Mouse (Mus musculus) forebrain, embryonic 10.5 days (tissue): ENCODE measurements around the gene Pmpcb. TPM values are rescaled to one million over a fixed set of nuclear protein-coding genes. Genes with fewer than 3 reads are reported as not detected.

ENCODE experiments used
- DNase-seq: peaks from one replicate; pipeline ENCODE4 v3.0.0-alpha.2; 2017; ENCODE audit warnings: low spot score; ENCODE audit errors: extremely low spot score
- H3K27ac ChIP-seq: fragments of 300-500 bp; sonication (generic); 2 replicates; pipeline ENCODE4 v1.5.1; 2016; ENCODE audit warnings: mild to moderate bottlenecking
- H3K27me3 ChIP-seq: fragments of 300-500 bp; sonication (generic); 2 replicates; pipeline ENCODE4 v1.6.1; 2016; ENCODE audit warnings: mild to moderate bottlenecking; ENCODE audit not compliant: poor library complexity, severe bottlenecking
- H3K36me3 ChIP-seq: fragments of 300-500 bp; sonication (generic); replicated peaks from 2 replicates; pipeline ENCODE4 v1.6.1; 2016; ENCODE audit warnings: mild to moderate bottlenecking, moderate library complexity
- H3K4me1 ChIP-seq: fragments of 300-500 bp; sonication (generic); 2 replicates; pipeline ENCODE4 v1.6.1; 2016
- H3K4me3 ChIP-seq: fragments of 300-500 bp; sonication (generic); 2 replicates; pipeline ENCODE4 v1.5.1; 2016; ENCODE audit warnings: mild to moderate bottlenecking, moderate library complexity
- H3K9me3 ChIP-seq: fragments of 300-500 bp; sonication (generic); 2 replicates; pipeline ENCODE4 v1.6.1; 2016; ENCODE audit warnings: mild to moderate bottlenecking, moderate library complexity
- WGBS: fragments of 180-500 bp; shearing (Covaris S2); methylation state at CpG from one replicate; pipeline ENCODE4 v1.1.7; 2016; 5-methylcytosine and 5-hydroxymethylcytosine counted together
- polyA plus RNA-seq: library from polyadenylated mRNA; unstranded; fragments of >200 nt; fragmentation: Nextera tagmentation; extraction: Ambion mirVana; gene quantifications from 2 replicates; pipeline ENCODE4 v1.2.1, GENCODE M21; 2016

Gene Pmpcb
- polyA plus RNA-seq, 1 experiment from 2014 or later = 83.9 TPM

GRCm38 (mm10) chr5:21736046-21736445 is 895 bp upstream of the Pmpcb start:
- Histone ChIP-seq H3K4me3 (no peak overlapping the region), H3K4me1 (peaks cover 51% of the 10 kb centered on the region), H3K27me3 (no peaks in the 10 kb centered on the region), H3K27ac (peak overlapping the region; percentile 97; the same call in 1 of the 2 replicates), H3K9me3 (no peaks in the 10 kb centered on the region), H3K36me3 (peaks cover 27% of the 10 kb centered on the region)
- no peak for DNase-seq
- 84% methylated on average over 11 of the region's 11 CpGs for WGBS

- H3K4me1 ChIP-seq = peaks cover 36% of the 10 kb centered on the region
- no peaks in the 10 kb centered on the region for H3K27me3 ChIP-seq
- H3K36me3 ChIP-seq = peaks cover 42% of the 10 kb centered on the region
- peak overlapping the region; percentile 97 for H3K27ac ChIP-seq
- DNase-seq = no peak
- H3K9me3 ChIP-seq = no peaks in the 10 kb centered on the region
- peak overlapping the region; percentile 90 for H3K4me3 ChIP-seq
- 39% methylated on average over 10 of the region's 10 CpGs for WGBS
These were observed 679 bp downstream of the Pmpcb start for GRCm38 (mm10) chr5:21737620-21738019.

GRCm38 (mm10) chr5:21739120-21739519 is 2.2 kb downstream of the Pmpcb start:
- Histone ChIP-seq H3K4me1 (peaks cover 21% of the 10 kb centered on the region), H3K36me3 (peaks cover 57% of the 10 kb centered on the region), H3K27ac (no peak overlapping the region), H3K4me3 (no peak overlapping the region), H3K9me3 (no peaks in the 10 kb centered on the region), H3K27me3 (no peaks in the 10 kb centered on the region)
- 93% methylated on average over 11 of the region's 11 CpGs for WGBS
- DNase-seq = no peak

GRCm38 (mm10) chr5:21739881-21740280 is 2.9 kb downstream of the Pmpcb start:
- H3K4me3 ChIP-seq = no peak overlapping the region
- no peaks in the 10 kb centered on the region for H3K27me3 ChIP-seq
- peaks cover 14% of the 10 kb centered on the region for H3K4me1 ChIP-seq
- H3K9me3 ChIP-seq = no peaks in the 10 kb centered on the region
- no peak overlapping the region for H3K27ac ChIP-seq
- no peak for DNase-seq
- H3K36me3 ChIP-seq = peaks cover 65% of the 10 kb centered on the region
- 92% methylated on average over 13 of the region's 13 CpGs for WGBS

GRCm38 (mm10) chr5:21743606-21744005 is 6.7 kb downstream of the Pmpcb start:
- 94% methylated on average over 10 of the region's 10 CpGs for WGBS
- Histone ChIP-seq H3K27me3 (no peaks in the 10 kb centered on the region), H3K9me3 (no peaks in the 10 kb centered on the region), H3K4me3 (no peak overlapping the region), H3K27ac (no peak overlapping the region), H3K4me1 (no peaks in the 10 kb centered on the region), H3K36me3 (peaks cover 99% of the 10 kb centered on the region)
- no peak for DNase-seq

- Histone ChIP-seq H3K27ac (no peak overlapping the region), H3K36me3 (peaks cover 99% of the 10 kb centered on the region), H3K9me3 (no peaks in the 10 kb centered on the region), H3K4me3 (no peak overlapping the region), H3K27me3 (no peaks in the 10 kb centered on the region), H3K4me1 (no peaks in the 10 kb centered on the region)
- DNase-seq = no peak
These were observed 7.7 kb downstream of the Pmpcb start for GRCm38 (mm10) chr5:21744651-21745050.

GRCm38 (mm10) chr5:21745966-21746365 is 9.0 kb downstream of the Pmpcb start:
- 87% methylated on average over 8 of the region's 8 CpGs for WGBS

GRCm38 (mm10) chr5:21768506-21768905 is 31.6 kb downstream of the Pmpcb start:
- H3K9me3 ChIP-seq = no peaks in the 10 kb centered on the region
- DNase-seq = no peak
- H3K27me3 ChIP-seq = no peaks in the 10 kb centered on the region
- H3K4me3 ChIP-seq = no peak overlapping the region
- WGBS = 90% methylated on average over 4 of the region's 4 CpGs
- H3K36me3 ChIP-seq = peaks cover 83% of the 10 kb centered on the region
- no peaks in the 10 kb centered on the region for H3K4me1 ChIP-seq
- H3K27ac ChIP-seq = no peak overlapping the region

More at GRCm38 (mm10) chr5:21745966-21746365, 9.0 kb downstream of the Pmpcb start:
- H3K36me3 ChIP-seq = peaks cover 100% of the 10 kb centered on the region
- no peaks in the 10 kb centered on the region for H3K4me1 ChIP-seq
- no peaks in the 10 kb centered on the region for H3K9me3 ChIP-seq
- no peak overlapping the region for H3K27ac ChIP-seq
- no peaks in the 10 kb centered on the region for H3K27me3 ChIP-seq
- no peak overlapping the region for H3K4me3 ChIP-seq
- DNase-seq = no peak

- Histone ChIP-seq H3K27ac (no peak overlapping the region), H3K27me3 (no peaks in the 10 kb centered on the region), H3K36me3 (peaks cover 83% of the 10 kb centered on the region), H3K4me1 (no peaks in the 10 kb centered on the region), H3K9me3 (no peaks in the 10 kb centered on the region), H3K4me3 (no peak overlapping the region)
- DNase-seq = no peak
- 91% methylated on average over 6 of the region's 6 CpGs for WGBS
These were observed 32.9 kb downstream of the Pmpcb start for GRCm38 (mm10) chr5:21769841-21770240.

GRCm38 (mm10) chr5:21776491-21776890 is 39.5 kb downstream of the Pmpcb start:
- Histone ChIP-seq H3K36me3 (peaks cover 88% of the 10 kb centered on the region), H3K4me3 (no peak overlapping the region), H3K9me3 (no peaks in the 10 kb centered on the region), H3K27ac (no peak overlapping the region), H3K4me1 (no peaks in the 10 kb centered on the region), H3K27me3 (no peaks in the 10 kb centered on the region)
- no peak for DNase-seq
- 94% methylated on average over 6 of the region's 6 CpGs for WGBS

- under 1% methylated on average over 51 of the region's 51 CpGs for WGBS
- no peak for DNase-seq
- Histone ChIP-seq H3K9me3 (no peaks in the 10 kb centered on the region), H3K27me3 (no peaks in the 10 kb centered on the region), H3K27ac (peak overlapping the region; percentile 93), H3K36me3 (peaks cover 50% of the 10 kb centered on the region), H3K4me3 (peak overlapping the region; percentile 69), H3K4me1 (peaks cover 46% of the 10 kb centered on the region)
These were observed 47.5 kb downstream of the Pmpcb start for GRCm38 (mm10) chr5:21784161-21785052.

GRCm38 (mm10) chr5:21785053-21785452 is 48.1 kb downstream of the Pmpcb start, which contains the start of the genes Dnajc2 and Psmc2:
Gene Dnajc2 (minus strand): TSS chr5:21785251.
Gene Psmc2 (plus strand): TSS chr5:21785283.
- peak within 1 kb of the TSS; percentile 94 for H3K27ac ChIP-seq
- peaks cover 50% of the 10 kb centered on the region for H3K36me3 ChIP-seq
- WGBS = 0% methylated on average over 37 of the region's 37 CpGs
- H3K4me3 ChIP-seq = peak within 1 kb of the TSS; percentile 69
- H3K27me3 ChIP-seq = no peaks in the 10 kb centered on the region
- peaks cover 48% of the 10 kb centered on the region for H3K4me1 ChIP-seq
- no peaks in the 10 kb centered on the region for H3K9me3 ChIP-seq
- DNase-seq = peak; percentile 88

- peaks cover 48% of the 10 kb centered on the region for H3K4me1 ChIP-seq
- peaks cover 48% of the 10 kb centered on the region for H3K36me3 ChIP-seq
- H3K4me3 ChIP-seq = peak overlapping the region; percentile 69
- no peaks in the 10 kb centered on the region for H3K9me3 ChIP-seq
- peak overlapping the region; percentile 94; the same call in 1 of the 2 replicates for H3K27ac ChIP-seq
- no peaks in the 10 kb centered on the region for H3K27me3 ChIP-seq
- 79% methylated on average over 7 of the region's 7 CpGs for WGBS
- no peak for DNase-seq
These were observed 48.8 kb downstream of the Pmpcb start for GRCm38 (mm10) chr5:21785776-21786175.
